Comparison of ENCODE assay signal across 8 mouse cellular contexts in the genomic region with DNA sequence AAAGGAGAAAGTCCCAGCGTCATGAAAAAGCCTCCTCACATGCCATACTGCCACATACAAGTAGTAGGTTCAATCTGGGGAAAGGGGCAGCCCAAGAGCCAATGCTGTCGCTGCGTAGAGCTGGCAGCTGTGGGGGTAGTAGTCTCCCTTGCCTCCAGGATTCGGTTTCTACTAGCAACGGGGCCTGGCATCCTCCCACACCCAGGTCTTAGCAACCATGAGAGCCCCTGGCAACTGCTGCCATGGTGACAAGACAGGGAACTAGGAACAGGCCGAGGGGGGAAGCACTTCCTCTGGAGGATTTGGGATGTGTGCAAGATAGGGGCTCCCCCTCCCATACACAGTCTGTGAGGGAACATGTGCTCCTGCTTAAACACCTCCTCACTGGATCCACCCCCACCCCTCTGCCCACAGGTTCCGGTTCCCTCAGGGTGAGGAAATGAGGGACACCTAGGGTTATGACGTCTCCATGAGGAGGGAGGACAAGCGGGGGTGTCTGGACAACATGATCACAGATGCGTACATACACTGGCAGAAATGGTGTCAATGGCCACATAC. TPM values are rescaled to one million over a fixed set of nuclear protein-coding genes. Genes with fewer than 3 reads are reported as not detected.
DNase-seq lines count a peak whose midpoint lies in the region; ATAC-seq lines count a peak whose summit lies in the region.
"Had no signal": no experiment of that assay in that cellular context is flagged by ENCODE, and none has a peak within 500 bp of the region (broad histone marks: within the 10 kb centered on the region; RNA-seq: fewer than 3 reads in every experiment).

No protein-coding gene starts in this region.

- no peak for ATAC-seq in heart, embryonic 12.5 days (ENCODE audit: insufficient number of reproducible peaks, low FRiP score)

- WGBS in embryonic facial prominence, embryonic 10.5 days = 46% methylated on average over 10 of the region's 10 CpGs
- WGBS in heart, embryonic 12.5 days = 59% methylated on average over 10 of the region's 10 CpGs

- peaks cover 44% of the 10 kb centered on the region for H3K4me1 ChIP-seq in embryonic facial prominence, embryonic 10.5 days
- peaks cover 25% of the 10 kb centered on the region for H3K4me1 ChIP-seq in heart, embryonic 12.5 days (replicated peaks)

- no peaks in the 10 kb centered on the region for H3K9me3 ChIP-seq in embryonic facial prominence, embryonic 10.5 days
- H3K9me3 ChIP-seq in heart, embryonic 12.5 days (replicated peaks) = no peaks in the 10 kb centered on the region
- H3K9me3 ChIP-seq: megakaryocyte, embryonic 14.5 days had no signal

- no peak overlapping the region for H3K4me3 ChIP-seq in embryonic facial prominence, embryonic 10.5 days
- no peak overlapping the region for H3K4me3 ChIP-seq in heart, embryonic 12.5 days
- H3K4me3 ChIP-seq: megakaryocyte, embryonic 14.5 days had no signal

- peak; percentile 42 for DNase-seq in embryonic facial prominence, embryonic 10.5 days (ENCODE audit: low spot score)
- peak; percentile 90 to 93 for DNase-seq in frontal cortex, postnatal 36 days (ENCODE audit: low spot score in 2 of 2)
- DNase-seq in left cerebral cortex, adult 9 months (ENCODE audit: low spot score in 2 of 2) = peak; percentile 93 to 95
- peak; percentile 92 for DNase-seq in right cerebral cortex, adult 2 months (ENCODE audit: low spot score in 2 of 2)
- DNase-seq in gastrocnemius, postnatal 25 days = no peak
- DNase-seq in lung, postnatal 36 days = no peak

- no peak overlapping the region for H3K9ac ChIP-seq in heart, embryonic 12.5 days

- no peaks in the 10 kb centered on the region for H3K36me3 ChIP-seq in embryonic facial prominence, embryonic 10.5 days (replicated peaks)
- no peaks in the 10 kb centered on the region; the same call in 1 of the 2 replicates for H3K36me3 ChIP-seq in heart, embryonic 12.5 days

- H3K27me3 ChIP-seq in embryonic facial prominence, embryonic 10.5 days (replicated peaks; ENCODE audit: low read depth, poor library complexity, severe bottlenecking) = peaks cover 36% of the 10 kb centered on the region
- H3K27me3 ChIP-seq in heart, embryonic 12.5 days (replicated peaks) = peaks cover 40% of the 10 kb centered on the region

- no peak overlapping the region for H3K4me2 ChIP-seq in heart, embryonic 12.5 days

- H3K27ac ChIP-seq in embryonic facial prominence, embryonic 10.5 days (replicated peaks) = no peak overlapping the region
- H3K27ac ChIP-seq in heart, embryonic 12.5 days (ENCODE audit: poor library complexity, severe bottlenecking) = no peak overlapping the region

RNA-seq across cellular contexts. Expression of a gene that starts 2.8 kb away (rescaled TPM):
- 10.3 and 10.9 TPM in 2 replicates for polyA plus RNA-seq in embryonic facial prominence, embryonic 10.5 days (2016; fragmentation: Nextera tagmentation; extraction: Ambion mirVana)
- polyA plus RNA-seq in heart, embryonic 12.5 days (2016; fragmentation: Nextera tagmentation; extraction: Ambion mirVana) = 15.6 and 17.7 TPM in 2 replicates
- 100 to 1,000 TPM; 143 to 183 TPM for total RNA-seq in gastrocnemius, postnatal 25 days (2021)

RNA-seq across cellular contexts. Expression of a gene that starts 22.6 kb away (rescaled TPM):
- polyA plus RNA-seq in embryonic facial prominence, embryonic 10.5 days (2016; fragmentation: Nextera tagmentation; extraction: Ambion mirVana) = 0.54 and 0.76 TPM in 2 replicates
- 0.23 and 0.49 TPM in 2 replicates for polyA plus RNA-seq in heart, embryonic 12.5 days (2016; fragmentation: Nextera tagmentation; extraction: Ambion mirVana)
- total RNA-seq in gastrocnemius, postnatal 25 days (2021) = not detected

RNA-seq across cellular contexts. Expression of a gene that starts 30.4 kb away (rescaled TPM):
- polyA plus RNA-seq in embryonic facial prominence, embryonic 10.5 days (2016; fragmentation: Nextera tagmentation; extraction: Ambion mirVana) = 0.44 and 1.2 TPM in 2 replicates
- polyA plus RNA-seq in heart, embryonic 12.5 days (2016; fragmentation: Nextera tagmentation; extraction: Ambion mirVana) = 3.4 and 3.9 TPM in 2 replicates
- total RNA-seq in gastrocnemius, postnatal 25 days (2021) = 1 to 10 TPM in 1 of 2 experiments, under 1 TPM in 1; 0.64 to 1.5 TPM

RNA-seq across cellular contexts. Expression of a gene that starts 53.5 kb away (rescaled TPM):
- polyA plus RNA-seq in embryonic facial prominence, embryonic 10.5 days (2016; fragmentation: Nextera tagmentation; extraction: Ambion mirVana) = 664 and 683 TPM in 2 replicates
- polyA plus RNA-seq in heart, embryonic 12.5 days (2016; fragmentation: Nextera tagmentation; extraction: Ambion mirVana) = 568 and 582 TPM in 2 replicates
- total RNA-seq in gastrocnemius, postnatal 25 days (2021) = 100 to 1,000 TPM; 219 to 236 TPM

Comparison
In these comparisons a context has a peak if more than half of its experiments do, and no peak if none do; other contexts are left out.
1. DNase-seq: peak in embryonic facial prominence, embryonic 10.5 days (single experiment), frontal cortex, postnatal 36 days (2 of 2), left cerebral cortex, adult 9 months (2 of 2) and right cerebral cortex, adult 2 months (2 of 2); none in gastrocnemius, postnatal 25 days (single experiment) and lung, postnatal 36 days (single experiment).